Mouse (Mus musculus) forebrain, embryonic 16.5 days (tissue): ENCODE data around the gene Atp2c2. TPM values are rescaled to one million over a fixed set of nuclear protein-coding genes. Genes with fewer than 3 reads are reported as not detected.

ENCODE experiments used
- ATAC-seq: fragments of 200-750 bp; cut with Nextera tagmentation; 2 replicates; pipeline ENCODE4 v1.8.0; 2017; ENCODE audit warnings: mild to moderate bottlenecking, moderate library complexity
- H3K27ac ChIP-seq: fragments of 300-500 bp; sonication (generic); 2 replicates; pipeline ENCODE4 v1.5.1; 2014; ENCODE audit warnings: low read length, control low read depth
- H3K27me3 ChIP-seq: fragments of 300-500 bp; sonication (generic); replicated peaks from 2 replicates; pipeline ENCODE4 v1.6.1; 2014; ENCODE audit warnings: low read length; ENCODE audit not compliant: control insufficient read depth, insufficient read depth
- H3K36me3 ChIP-seq: fragments of 300-500 bp; sonication (generic); 2 replicates; pipeline ENCODE4 v1.6.1; 2014; ENCODE audit not compliant: control insufficient read depth, insufficient read depth
- H3K4me1 ChIP-seq: fragments of 300-500 bp; sonication (generic); replicated peaks from 2 replicates; pipeline ENCODE4 v1.6.1; 2014; ENCODE audit warnings: low read length; ENCODE audit not compliant: control insufficient read depth, insufficient read depth
- H3K4me2 ChIP-seq: fragments of 300-500 bp; sonication (generic); 2 replicates; pipeline ENCODE4 v1.6.1; 2014; ENCODE audit warnings: mild to moderate bottlenecking, low read length, control low read depth
- H3K4me3 ChIP-seq: fragments of 300-500 bp; sonication (generic); replicated peaks from 2 replicates; pipeline ENCODE4 v1.5.1; 2014; ENCODE audit warnings: mild to moderate bottlenecking, low read length, control low read depth
- H3K9ac ChIP-seq: fragments of 300-500 bp; sonication (generic); replicated peaks from 2 replicates; pipeline ENCODE4 v1.6.1; 2014; ENCODE audit warnings: low read depth, low read length, control low read depth
- H3K9me3 ChIP-seq: fragments of 300-500 bp; sonication (generic); 2 replicates; pipeline ENCODE4 v1.6.1; 2016; ENCODE audit warnings: low read length; ENCODE audit not compliant: control insufficient read depth
- WGBS: fragments of 180-500 bp; shearing (Covaris S2); extraction: QIAGEN DNeasy Blood & Tissue Kit; methylation state at CpG from one replicate; pipeline ENCODE4 v1.1.7; 2014; 5-methylcytosine and 5-hydroxymethylcytosine counted together
- polyA plus RNA-seq: library from polyadenylated mRNA; unstranded; fragments of >200 nt; fragmentation: Nextera tagmentation; extraction: Ambion mirVana; gene quantifications from 2 replicates; pipeline ENCODE4 v1.2.1, GENCODE M21; 2015

The Atp2c2 gene
- polyA plus RNA-seq, 1 experiment from 2014 or later = 0.06 TPM

- ATAC-seq = no peak
- Histone ChIP-seq H3K4me1 (no peaks in the 10 kb centered on the region), H3K9ac (no peak overlapping the region), H3K27me3 (no peaks in the 10 kb centered on the region), H3K4me2 (no peak overlapping the region), H3K9me3 (no peaks in the 10 kb centered on the region), H3K36me3 (no peaks in the 10 kb centered on the region), H3K4me3 (no peak overlapping the region), H3K27ac (no peak overlapping the region)
- 86% methylated on average over 8 of the region's 8 CpGs for WGBS
Measured at GRCm38 (mm10) chr8:119728351-119728895, 28.6 kb downstream of the Atp2c2 start.

GRCm38 (mm10) chr8:119732072-119732471 is 32.3 kb downstream of the Atp2c2 start:
- H3K27me3 ChIP-seq = no peaks in the 10 kb centered on the region
- no peak overlapping the region for H3K27ac ChIP-seq
- no peak for ATAC-seq
- no peaks in the 10 kb centered on the region for H3K9me3 ChIP-seq
- H3K4me3 ChIP-seq = no peak overlapping the region
- WGBS = 63% methylated on average over 13 of the region's 13 CpGs
- no peaks in the 10 kb centered on the region for H3K36me3 ChIP-seq
- no peaks in the 10 kb centered on the region for H3K4me1 ChIP-seq
- H3K9ac ChIP-seq = no peak overlapping the region
- no peak overlapping the region for H3K4me2 ChIP-seq

- H3K4me2 ChIP-seq = no peak overlapping the region
- H3K36me3 ChIP-seq = no peaks in the 10 kb centered on the region
- H3K9me3 ChIP-seq = no peaks in the 10 kb centered on the region
- no peaks in the 10 kb centered on the region for H3K27me3 ChIP-seq
- H3K27ac ChIP-seq = no peak overlapping the region
- H3K4me1 ChIP-seq = no peaks in the 10 kb centered on the region
- ATAC-seq = no peak
- 86% methylated on average over 10 of the region's 10 CpGs for WGBS
- H3K9ac ChIP-seq = no peak overlapping the region
- H3K4me3 ChIP-seq = no peak overlapping the region
Measured at GRCm38 (mm10) chr8:119736348-119736917, 36.6 kb downstream of the Atp2c2 start.

GRCm38 (mm10) chr8:119737093-119737900 is 37.5 kb downstream of the Atp2c2 start:
- H3K4me3 ChIP-seq = no peak overlapping the region
- 81% methylated on average over 11 of the region's 11 CpGs for WGBS
- no peaks in the 10 kb centered on the region for H3K9me3 ChIP-seq
- H3K36me3 ChIP-seq = no peaks in the 10 kb centered on the region
- H3K4me2 ChIP-seq = no peak overlapping the region
- no peaks in the 10 kb centered on the region for H3K27me3 ChIP-seq
- H3K9ac ChIP-seq = no peak overlapping the region
- H3K27ac ChIP-seq = no peak overlapping the region
- H3K4me1 ChIP-seq = no peaks in the 10 kb centered on the region
- no peak for ATAC-seq

- ATAC-seq = no peak
- Histone ChIP-seq H3K36me3 (no peaks in the 10 kb centered on the region), H3K4me2 (no peak overlapping the region), H3K27ac (no peak overlapping the region), H3K4me3 (no peak overlapping the region), H3K9me3 (no peaks in the 10 kb centered on the region), H3K4me1 (no peaks in the 10 kb centered on the region), H3K9ac (no peak overlapping the region), H3K27me3 (no peaks in the 10 kb centered on the region)
- WGBS = 84% methylated on average over 19 of the region's 19 CpGs
Measured at GRCm38 (mm10) chr8:119738129-119738907, 38.5 kb downstream of the Atp2c2 start.

- WGBS = 67% methylated on average over 4 of the region's 4 CpGs
- no peak for ATAC-seq
Measured at GRCm38 (mm10) chr8:119740634-119741033, 40.8 kb downstream of the Atp2c2 start.

GRCm38 (mm10) chr8:119742409-119742808 is 42.6 kb downstream of the Atp2c2 start:
- no peak for ATAC-seq
- Histone ChIP-seq H3K27me3 (no peaks in the 10 kb centered on the region), H3K4me2 (no peak overlapping the region), H3K4me3 (no peak overlapping the region), H3K9me3 (no peaks in the 10 kb centered on the region), H3K36me3 (no peaks in the 10 kb centered on the region), H3K9ac (no peak overlapping the region), H3K4me1 (no peaks in the 10 kb centered on the region), H3K27ac (no peak overlapping the region)
- 85% methylated on average over 7 of the region's 7 CpGs for WGBS

More at GRCm38 (mm10) chr8:119740634-119741033, 40.8 kb downstream of the Atp2c2 start:
- Histone ChIP-seq H3K9me3 (no peaks in the 10 kb centered on the region), H3K27ac (no peak overlapping the region), H3K9ac (no peak overlapping the region), H3K36me3 (no peaks in the 10 kb centered on the region), H3K4me3 (no peak overlapping the region), H3K4me2 (no peak overlapping the region), H3K27me3 (no peaks in the 10 kb centered on the region), H3K4me1 (no peaks in the 10 kb centered on the region)

GRCm38 (mm10) chr8:119743291-119744026 is 43.6 kb downstream of the Atp2c2 start:
- 46% methylated on average over 13 of the region's 13 CpGs for WGBS
- Histone ChIP-seq H3K27ac (no peak overlapping the region), H3K4me3 (no peak overlapping the region), H3K9ac (no peak overlapping the region), H3K4me1 (no peaks in the 10 kb centered on the region), H3K4me2 (no peak overlapping the region), H3K9me3 (no peaks in the 10 kb centered on the region), H3K27me3 (no peaks in the 10 kb centered on the region), H3K36me3 (no peaks in the 10 kb centered on the region)
- no peak for ATAC-seq
